8 mouse cellular contexts compared by ENCODE assay signal in genomic region chr1:134415168-134415831, GRCm38 (mm10). TPM values are rescaled to one million over a fixed set of nuclear protein-coding genes. Genes with fewer than 3 reads are reported as not detected.
DNase-seq lines count a peak whose midpoint lies in the region; ATAC-seq and TF ChIP-seq lines count a peak whose summit lies in the region.

Gene Adipor1, plus strand, starts transcription at chr1:134415378.

- ATAC-seq in embryonic facial prominence, embryonic 15.5 days (ENCODE audit: insufficient number of reproducible peaks, low FRiP score, low TSS enrichment, low read depth) = peak; percentile 100
- ATAC-seq in limb, embryonic 14.5 days (ENCODE audit: low FRiP score, low read depth) = peak; percentile 98
- ATAC-seq in midbrain, postnatal 0 days (ENCODE audit: low FRiP score) = peak; percentile 100

- H3K4me2 ChIP-seq in embryonic facial prominence, embryonic 15.5 days (replicated peaks) = peak within 1 kb of the TSS; percentile 64
- peak within 1 kb of the TSS; percentile 74 for H3K4me2 ChIP-seq in limb, embryonic 14.5 days (replicated peaks; ENCODE audit: low read depth, low read length, severe bottlenecking)
- H3K4me2 ChIP-seq in midbrain, postnatal 0 days (ENCODE audit: low read depth, low read length, poor library complexity, severe bottlenecking) = peak within 1 kb of the TSS; percentile 66

- WGBS in bone marrow, adult 2 months = under 1% methylated on average over 75 of the region's 77 CpGs
- 1% methylated on average over 66 of the region's 77 CpGs for WGBS in embryonic facial prominence, embryonic 15.5 days
- under 1% methylated on average over 30 of the region's 77 CpGs for WGBS in limb, embryonic 14.5 days
- WGBS in midbrain, postnatal 0 days = 0% methylated on average over 53 of the region's 77 CpGs

- H3K4me1 ChIP-seq in bone marrow, adult 2 months (ENCODE audit: control insufficient read depth, insufficient read depth, low read length) = peaks cover under 1% of the 10 kb centered on the region; the same call in 1 of the 2 replicates
- peaks cover 46% of the 10 kb centered on the region for H3K4me1 ChIP-seq in embryonic facial prominence, embryonic 15.5 days
- peaks cover 41% of the 10 kb centered on the region for H3K4me1 ChIP-seq in limb, embryonic 14.5 days (ENCODE audit: control insufficient read depth, insufficient read depth, low read length)
- H3K4me1 ChIP-seq in midbrain, postnatal 0 days (ENCODE audit: insufficient read depth, low read length) = 0 out of 2 replicates have a peak, but pooled peaks cover 7% of the 10 kb centered on the region

- H3K9ac ChIP-seq in embryonic facial prominence, embryonic 15.5 days = peak within 1 kb of the TSS; percentile 80
- H3K9ac ChIP-seq in limb, embryonic 14.5 days (ENCODE audit: low read depth, low read length, severe bottlenecking) = peak within 1 kb of the TSS; percentile 91
- peak within 1 kb of the TSS; percentile 87 for H3K9ac ChIP-seq in midbrain, postnatal 0 days (replicated peaks; ENCODE audit: low read length, poor library complexity, severe bottlenecking)

- H3K4me3 ChIP-seq in bone marrow, adult 2 months (replicated peaks; ENCODE audit: control insufficient read depth, low read depth, low read length) = peak within 1 kb of the TSS; percentile 99
- H3K4me3 ChIP-seq in embryonic facial prominence, embryonic 15.5 days (replicated peaks) = peak within 1 kb of the TSS; percentile 54
- peak within 1 kb of the TSS; percentile 85 for H3K4me3 ChIP-seq in limb, embryonic 14.5 days (replicated peaks; ENCODE audit: low read length)
- H3K4me3 ChIP-seq in midbrain, postnatal 0 days (ENCODE audit: low read depth, low read length) = peak within 1 kb of the TSS; percentile 95

- peaks cover 13% of the 10 kb centered on the region; the same call in 1 of the 2 replicates for H3K36me3 ChIP-seq in embryonic facial prominence, embryonic 15.5 days
- H3K36me3 ChIP-seq in limb, embryonic 14.5 days (ENCODE audit: control insufficient read depth, insufficient read depth, low read length) = peaks cover 15% of the 10 kb centered on the region
- no peaks in the 10 kb centered on the region for H3K36me3 ChIP-seq in midbrain, postnatal 0 days (ENCODE audit: insufficient read depth, low read length)

- H3K27me3 ChIP-seq in embryonic facial prominence, embryonic 15.5 days = no peaks in the 10 kb centered on the region
- no peaks in the 10 kb centered on the region for H3K27me3 ChIP-seq in limb, embryonic 14.5 days (ENCODE audit: control insufficient read depth, insufficient read depth, low read length)
- H3K27me3 ChIP-seq in midbrain, postnatal 0 days (ENCODE audit: insufficient read depth, low read length) = no peaks in the 10 kb centered on the region

- H3K27ac ChIP-seq in bone marrow, adult 2 months (ENCODE audit: control insufficient read depth, insufficient read depth, low read depth, low read length, poor library complexity) = peak within 1 kb of the TSS; percentile 96
- H3K27ac ChIP-seq in embryonic facial prominence, embryonic 15.5 days (replicated peaks) = peak within 1 kb of the TSS; percentile 97
- peak within 1 kb of the TSS; percentile 95 for H3K27ac ChIP-seq in limb, embryonic 14.5 days (replicated peaks; ENCODE audit: low read depth, low read length)
- H3K27ac ChIP-seq in midbrain, postnatal 0 days (ENCODE audit: low read depth, low read length) = peak within 1 kb of the TSS; percentile 81

- no peaks in the 10 kb centered on the region for H3K9me3 ChIP-seq in embryonic facial prominence, embryonic 15.5 days (replicated peaks)
- no peaks in the 10 kb centered on the region for H3K9me3 ChIP-seq in limb, embryonic 14.5 days (ENCODE audit: control insufficient read depth, low read length)
- H3K9me3 ChIP-seq in midbrain, postnatal 0 days (ENCODE audit: low read length) = no peaks in the 10 kb centered on the region

- peak; percentile 87; the same call in 1 of the 2 replicates for TF ChIP-seq POLR2A in bone marrow, adult 2 months (IDR thresholded peaks at IDR 0.05; ENCODE audit: borderline replicate concordance, control insufficient read depth, low read depth, low read length)
- TF ChIP-seq POLR2A in limb, embryonic 14.5 days (IDR thresholded peaks at IDR 0.05; ENCODE audit: borderline replicate concordance, extremely low read depth, insufficient read depth, insufficient read length) = peak; percentile 95; the same call in 1 of the 2 replicates

- DNase-seq in 416B (ENCODE audit: low read depth) = peak; percentile 96
- peak; percentile 97 for DNase-seq in heart, adult 8-10 months (ENCODE audit: low spot score)
- peak; percentile 98 for DNase-seq in kidney, adult 9 months
- DNase-seq in limb, embryonic 14.5 days (ENCODE audit: low spot score) = peak; percentile 98
- peak; percentile 97 for DNase-seq in midbrain, postnatal 0 days (ENCODE audit: low spot score)
- DNase-seq in spleen, postnatal 14 days (ENCODE audit: low spot score in 2 of 2) = peak; percentile 91 to 94

- no peak for TF ChIP-seq CTCF in bone marrow, adult 2 months (IDR thresholded peaks at IDR 0.05; ENCODE audit: control insufficient read depth, insufficient read depth, low read length)
- no peak for TF ChIP-seq CTCF in midbrain, postnatal 0 days (IDR thresholded peaks at IDR 0.05)

RNA-seq across cellular contexts. Expression of gene Adipor1, which starts in this region (rescaled TPM):
- polyA plus RNA-seq in bone marrow, adult 2 months (2011; ENCODE audit: insufficient read depth, insufficient read length, low replicate concordance, missing spikeins) = 98.9 and 107 TPM in 2 replicates
- 102 TPM in 2 replicates for polyA plus RNA-seq in embryonic facial prominence, embryonic 15.5 days (2015; fragmentation: Nextera tagmentation; extraction: Ambion mirVana)
- total RNA-seq in heart, adult 8-10 months (2022) = 100 to 1,000 TPM; 123 to 133 (median 130) TPM
- polyA plus RNA-seq in limb, embryonic 14.5 days (2012; rRNA removed) = 74.9 and 82.9 TPM in 2 replicates
- polyA plus RNA-seq in limb, embryonic 14.5 days (2014; fragmentation: Nextera tagmentation; extraction: Ambion mirVana) = 92.1 and 97.6 TPM in 2 replicates
- total RNA-seq in midbrain, postnatal 0 days (2014; rRNA removed) = 98.7 and 110 TPM in 2 replicates
- polyA plus RNA-seq in midbrain, postnatal 0 days (2015; fragmentation: Nextera tagmentation; extraction: Ambion mirVana) = 74.1 and 80.5 TPM in 2 replicates

Comparison
In these comparisons a context has a peak if more than half of its experiments do, and no peak if none do; other contexts are left out.
1. Peak in every context shown above with its lines: DNase-seq, ATAC-seq, H3K4me3 ChIP-seq and H3K27ac ChIP-seq.